Mouse (Mus musculus) lung, postnatal 0 days (tissue): ENCODE data around the gene Ehd1.

Experiments
- CTCF ChIP-seq: IDR thresholded peaks from 2 replicates; pipeline ENCODE4 v1.5.1; 2016; ENCODE audit warnings: antibody characterized with exemption, mild to moderate bottlenecking
- EP300 ChIP-seq: IDR thresholded peaks from 2 replicates; pipeline ENCODE4 v1.6.1; 2016; ENCODE audit warnings: antibody characterized with exemption, mild to moderate bottlenecking, control low read depth

DNA sequence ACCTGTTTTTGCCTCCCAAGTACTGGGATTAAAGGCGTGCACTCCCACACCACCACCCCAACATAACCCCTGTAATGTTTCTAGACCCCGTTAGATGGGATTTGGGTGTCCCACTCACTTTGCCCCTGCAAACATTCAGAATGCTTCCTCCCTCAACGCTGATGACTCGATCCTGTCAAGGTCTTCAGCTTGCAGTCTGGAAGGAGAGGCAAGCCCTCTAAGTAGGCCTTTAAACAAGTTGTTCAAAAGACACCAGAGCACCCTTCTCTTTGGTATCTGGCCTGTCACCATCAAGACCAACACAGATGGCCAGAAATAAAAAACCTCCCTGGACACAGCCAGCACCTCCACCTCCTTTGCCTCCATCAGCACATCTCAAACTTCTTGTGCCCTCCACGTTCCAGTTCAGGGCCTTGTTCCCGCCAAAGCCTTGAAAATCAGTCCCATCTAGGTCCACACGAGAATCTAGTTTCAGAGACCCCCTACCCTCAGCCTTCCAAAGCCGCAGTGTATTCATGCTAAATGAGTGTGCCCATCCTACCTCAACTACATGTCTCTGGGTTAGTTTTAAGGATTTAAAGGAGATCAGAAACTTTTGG is 29.1 kb downstream of the Ehd1 start:
- no peak for TF ChIP-seq EP300
- no peak for TF ChIP-seq CTCF
